Mouse (Mus musculus) thymus, adult 2 months (tissue): ENCODE results near the gene Exoc6b. TPM values are rescaled to one million over a fixed set of nuclear protein-coding genes. Genes with fewer than 3 reads are reported as not detected.

Experiments used
- DNase-seq: peaks from one replicate; pipeline ENCODE4 v3.0.0; 2021
- H3K27ac ChIP-seq: fragments of 200-500 bp; 2 replicates; pipeline ENCODE4 v1.5.1; 2012; ENCODE audit warnings: low read length, control low read depth; ENCODE audit not compliant: control insufficient read depth, insufficient read depth
- H3K27me3 ChIP-seq: fragments of 200-500 bp; 2 replicates; pipeline ENCODE4 v1.6.1; 2012; ENCODE audit warnings: mild to moderate bottlenecking, low read length, moderate library complexity, mixed read lengths; ENCODE audit not compliant: control insufficient read depth, insufficient read depth
- H3K36me3 ChIP-seq: fragments of 200-500 bp; 2 replicates; pipeline ENCODE4 v1.6.1; 2012; ENCODE audit warnings: mild to moderate bottlenecking, low read length, moderate library complexity; ENCODE audit not compliant: control insufficient read depth, insufficient read depth
- H3K4me1 ChIP-seq: fragments of 200-500 bp; replicated peaks from 2 replicates; pipeline ENCODE4 v1.6.1; 2012; ENCODE audit warnings: low read length; ENCODE audit not compliant: control insufficient read depth, insufficient read depth
- H3K4me3 ChIP-seq: fragments of 200-500 bp; 2 replicates; pipeline ENCODE4 v1.5.1; 2012; ENCODE audit warnings: mild to moderate bottlenecking, low read length, control low read depth, moderate library complexity; ENCODE audit not compliant: control insufficient read depth, insufficient read depth
- CTCF ChIP-seq: fragments of 200-500 bp; IDR thresholded peaks from 2 replicates; pipeline ENCODE4 v1.5.1; 2012; ENCODE audit warnings: mild to moderate bottlenecking, control low read depth, low read length, moderate library complexity, borderline replicate concordance; ENCODE audit not compliant: control insufficient read depth, poor library complexity, insufficient read depth; ENCODE audit errors: extremely low read depth
- POLR2A ChIP-seq: fragments of 200-500 bp; IDR thresholded peaks from 2 replicates; pipeline ENCODE4 v1.6.1; 2012; ENCODE audit warnings: mild to moderate bottlenecking, low read length, control low read depth, moderate library complexity; ENCODE audit not compliant: control insufficient read depth, poor library complexity, insufficient read depth; ENCODE audit errors: extremely low read depth
- WGBS: fragments of 180-500 bp; shearing (Covaris S2); methylation state at CpG from one replicate; pipeline ENCODE4 v1.1.7; 2018; 5-methylcytosine and 5-hydroxymethylcytosine counted together
- polyA plus RNA-seq: library from polyadenylated mRNA; depleted of rRNA; stranded (reverse); fragments of >200 nt; gene quantifications from 2 replicates; pipeline ENCODE4 v1.2.3, GENCODE M21; 2012

The Exoc6b gene
- polyA plus RNA-seq, 1 experiment, result 8.2 TPM

- DNase-seq, result no peak
- Histone ChIP-seq H3K4me1 (no peaks in the 10 kb centered on the region), H3K27ac (no peak overlapping the region), H3K27me3 (no peaks in the 10 kb centered on the region), H3K4me3 (no peak overlapping the region), H3K36me3 (no peaks in the 10 kb centered on the region)
- 94% methylated on average over 7 of the region's 7 CpGs for WGBS
- TF ChIP-seq CTCF (no peak), POLR2A (no peak)
Measured at GRCm38 (mm10) chr6:84745570-84745969, 323.7 kb downstream of the Exoc6b start.

- WGBS, result 11% methylated on average over 3 of the region's 3 CpGs
- H3K27ac ChIP-seq, result no peak overlapping the region
Measured at GRCm38 (mm10) chr6:84742227-84742626, 327.1 kb downstream of the Exoc6b start.

DNA sequence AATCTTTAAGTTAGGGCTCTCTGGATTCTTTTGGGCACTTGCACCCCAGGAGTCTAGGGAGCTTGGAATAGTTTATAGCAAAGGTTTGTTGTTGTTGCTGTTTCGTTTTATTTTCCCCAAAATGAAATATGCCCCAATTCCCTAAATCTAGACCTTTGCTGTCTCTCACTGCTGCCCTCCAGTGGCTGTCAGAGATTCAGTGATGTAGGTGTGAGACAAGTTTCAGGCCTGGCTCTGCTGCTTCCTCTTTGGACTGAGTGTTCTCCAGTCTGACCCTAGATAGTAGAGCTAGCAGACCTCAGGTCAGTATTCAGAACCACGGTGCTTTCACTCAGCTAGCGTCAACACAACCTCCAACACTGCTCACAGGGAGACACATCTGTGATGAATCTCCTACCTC, 332.4 kb downstream of the Exoc6b start:
- peak; percentile 40 for DNase-seq
- no peak for TF ChIP-seq POLR2A
- Histone ChIP-seq H3K27ac (no peak overlapping the region), H3K36me3 (no peaks in the 10 kb centered on the region), H3K4me1 (no peaks in the 10 kb centered on the region), H3K27me3 (no peaks in the 10 kb centered on the region), H3K4me3 (no peak overlapping the region)
- WGBS, result 27% methylated on average over 3 of the region's 3 CpGs

More at GRCm38 (mm10) chr6:84742227-84742626, 327.1 kb downstream of the Exoc6b start:
- Histone ChIP-seq H3K4me1 (no peaks in the 10 kb centered on the region), H3K27me3 (no peaks in the 10 kb centered on the region), H3K36me3 (no peaks in the 10 kb centered on the region), H3K4me3 (no peak overlapping the region)
- TF ChIP-seq CTCF, result no peak
- no peak for TF ChIP-seq POLR2A
- no peak for DNase-seq

DNA sequence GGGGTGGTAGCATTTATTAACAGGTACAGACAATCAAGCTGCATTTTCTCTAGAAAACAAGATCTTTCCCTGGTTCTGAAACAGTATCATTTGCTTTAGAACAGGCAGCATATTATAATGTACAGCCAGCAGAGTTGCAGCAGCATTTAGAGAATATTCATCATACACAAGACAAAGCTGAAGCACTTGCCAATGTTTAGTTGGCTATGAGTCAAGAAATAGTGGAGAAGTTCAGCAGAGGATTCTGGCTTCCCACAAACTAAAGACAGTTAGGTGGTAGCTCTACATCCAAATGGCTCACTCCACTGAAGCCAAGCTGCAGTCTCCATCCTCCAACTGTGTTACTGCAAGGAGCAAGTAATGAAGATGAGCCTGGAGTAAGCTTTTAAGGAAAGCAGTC, 342.4 kb downstream of the Exoc6b start:
- no peaks in the 10 kb centered on the region for H3K4me1 ChIP-seq
- no peaks in the 10 kb centered on the region for H3K27me3 ChIP-seq
- TF ChIP-seq POLR2A (no peak), CTCF (no peak)
- no peaks in the 10 kb centered on the region for H3K36me3 ChIP-seq
- no peak overlapping the region for H3K4me3 ChIP-seq
- DNase-seq, result no peak
- H3K27ac ChIP-seq, result no peak overlapping the region

DNA sequence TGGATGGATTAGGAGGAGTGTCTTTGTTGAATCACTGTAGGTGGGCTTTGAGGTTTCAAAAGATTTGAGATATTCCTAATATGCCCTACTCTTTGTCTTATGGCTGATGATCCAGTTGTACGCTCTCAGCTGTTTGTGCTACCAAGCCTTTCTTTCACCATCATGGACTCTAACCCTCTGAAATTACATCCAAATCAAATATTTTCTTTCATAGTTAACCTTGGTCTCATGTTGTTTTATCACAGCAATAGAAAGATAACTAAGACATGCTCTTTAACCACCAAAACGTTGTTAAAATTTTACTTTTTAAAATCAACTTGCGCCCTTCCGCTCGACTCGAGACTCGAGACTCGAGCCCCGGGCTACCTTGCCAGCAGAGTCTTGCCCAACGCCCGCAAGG, 356.1 kb downstream of the Exoc6b start:
- Histone ChIP-seq H3K27ac (no peak overlapping the region), H3K36me3 (no peaks in the 10 kb centered on the region), H3K27me3 (no peaks in the 10 kb centered on the region), H3K4me3 (no peak overlapping the region), H3K4me1 (no peaks in the 10 kb centered on the region)
- TF ChIP-seq POLR2A (no peak), CTCF (no peak)
- WGBS, result 94% methylated on average over 11 of the region's 11 CpGs
- DNase-seq, result no peak

DNA sequence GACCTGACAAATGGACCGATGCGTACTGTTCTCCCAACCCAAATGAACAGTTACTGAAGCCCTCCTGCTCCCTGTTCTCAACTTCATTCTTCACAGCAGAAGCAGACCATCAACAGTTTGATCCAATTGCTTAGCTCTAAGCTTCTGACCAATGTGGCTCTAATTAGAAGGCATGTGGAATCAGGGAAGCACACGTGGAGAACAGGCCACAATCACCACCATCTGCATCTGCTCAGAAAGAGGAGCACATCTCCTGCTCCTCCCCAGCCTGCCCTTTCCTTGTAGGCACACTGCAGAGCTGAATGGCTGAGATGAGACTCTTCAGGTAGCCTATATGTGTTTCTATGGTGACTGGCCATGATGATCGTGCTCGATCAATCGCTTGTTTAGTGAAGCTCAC, 358.5 kb downstream of the Exoc6b start:
- Histone ChIP-seq H3K27me3 (no peaks in the 10 kb centered on the region), H3K4me3 (no peak overlapping the region), H3K36me3 (no peaks in the 10 kb centered on the region), H3K4me1 (no peaks in the 10 kb centered on the region), H3K27ac (no peak overlapping the region)
- no peak for TF ChIP-seq POLR2A
- WGBS, result 94% methylated on average over 6 of the region's 6 CpGs
- DNase-seq, result no peak

DNA sequence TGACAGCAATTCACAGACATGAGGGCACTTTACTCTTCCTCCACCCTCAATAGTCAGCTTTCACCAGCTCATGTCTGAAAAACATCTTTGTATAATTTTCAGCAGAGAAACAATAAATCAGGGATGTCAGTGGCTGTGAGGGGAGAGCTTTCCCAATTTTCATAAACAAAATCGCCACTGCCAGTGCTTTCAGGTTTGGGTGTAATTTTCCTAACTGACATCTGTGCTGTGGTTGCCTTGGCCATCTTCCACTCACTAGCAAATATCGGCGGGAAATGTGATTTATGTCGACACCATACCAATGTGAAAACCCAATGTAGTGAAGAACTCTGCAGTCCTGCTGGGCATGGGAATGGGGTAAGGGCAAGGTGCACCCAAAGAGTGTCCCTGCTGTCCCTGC, 360.7 kb downstream of the Exoc6b start:
- TF ChIP-seq CTCF (no peak), POLR2A (no peak)
- no peak for DNase-seq
- no peaks in the 10 kb centered on the region for H3K36me3 ChIP-seq
- WGBS, result 56% methylated on average over 4 of the region's 4 CpGs
- no peaks in the 10 kb centered on the region for H3K4me1 ChIP-seq
- H3K27me3 ChIP-seq, result no peaks in the 10 kb centered on the region
- H3K27ac ChIP-seq, result no peak overlapping the region
- no peak overlapping the region for H3K4me3 ChIP-seq

GRCm38 (mm10) chr6:84699579-84699978, 369.7 kb downstream of the Exoc6b start:
- TF ChIP-seq POLR2A (no peak), CTCF (no peak)
- no peaks in the 10 kb centered on the region for H3K27me3 ChIP-seq
- no peak for DNase-seq

More at GRCm38 (mm10) chr6:84699579-84699978, 369.7 kb downstream of the Exoc6b start:
- no peak overlapping the region for H3K4me3 ChIP-seq
- 95% methylated on average over 5 of the region's 5 CpGs for WGBS
- no peaks in the 10 kb centered on the region for H3K4me1 ChIP-seq
- H3K27ac ChIP-seq, result no peak overlapping the region
- no peaks in the 10 kb centered on the region for H3K36me3 ChIP-seq
